Mouse (Mus musculus) CH12.LX (cell line): ENCODE measurements around the gene Hand2. TPM values are rescaled to one million over a fixed set of nuclear protein-coding genes. Genes with fewer than 3 reads are reported as not detected.

Source experiments
- DNase-seq: peaks from one replicate; pipeline ENCODE4 v3.0.0-alpha.2; 2013; ENCODE audit errors: extremely low read depth
- H3K27ac ChIP-seq: 2 replicates; pipeline ENCODE4 v1.5.1; 2012; ENCODE audit warnings: low read depth, mild to moderate bottlenecking, control low read depth, moderate library complexity; ENCODE audit not compliant: insufficient read depth
- H3K27me3 ChIP-seq: replicated peaks from 2 replicates; pipeline ENCODE3; 2012; ENCODE audit warnings: inconsistent platforms
- H3K36me3 ChIP-seq, 2 experiments: replicated peaks in 1 of 2; 2 replicates each; pipeline versions ENCODE3 to v1.6.1; 2012; ENCODE audit warnings: inconsistent platforms in 1 of 2, low read length in 1 of 2, mild to moderate bottlenecking in 1 of 2, mixed read lengths in 1 of 2, moderate library complexity in 1 of 2; ENCODE audit not compliant: control insufficient read depth in 1 of 2, insufficient read depth in 1 of 2
- H3K4me1 ChIP-seq, 2 experiments: 2 replicates each; pipeline ENCODE4 v1.6.1; 2012; ENCODE audit warnings: inconsistent platforms in 1 of 2, moderate library complexity in 1 of 2; ENCODE audit not compliant: insufficient read depth in 2 of 2, control insufficient read depth in 1 of 2
- H3K4me2 ChIP-seq: 2 replicates; pipeline ENCODE4 v1.6.1; 2012; ENCODE audit warnings: low read depth, mild to moderate bottlenecking, control low read depth; ENCODE audit not compliant: poor library complexity, insufficient read depth, severe bottlenecking
- H3K4me3 ChIP-seq, 3 experiments: fragments of 150-350 bp in 1 of 3; sonication (generic) in 1 of 3; replicated peaks in 1 of 3; 2 replicates each; pipeline versions ENCODE3 to v1.5.1; 2011 to 2012; ENCODE audit warnings: low read depth in 2 of 3, low read length in 2 of 3, mild to moderate bottlenecking in 2 of 3, moderate library complexity in 2 of 3, control low read depth in 1 of 3, improper control_type of control experiment in 1 of 3, inconsistent platforms in 1 of 3, mixed read lengths in 1 of 3; ENCODE audit not compliant: poor library complexity in 1 of 3
- H3K79me2 ChIP-seq: replicated peaks from 2 replicates; pipeline ENCODE4 v1.6.1; 2012; ENCODE audit warnings: mild to moderate bottlenecking, moderate library complexity; ENCODE audit not compliant: control insufficient read depth, poor library complexity, insufficient read depth, severe bottlenecking; ENCODE audit errors: extremely low read depth
- H3K9ac ChIP-seq: 2 replicates; pipeline ENCODE4 v1.6.1; 2012; ENCODE audit warnings: low read depth, mild to moderate bottlenecking, control low read depth, moderate library complexity; ENCODE audit not compliant: insufficient read depth
- H3K9me3 ChIP-seq: replicated peaks from 2 replicates; pipeline ENCODE3; 2012; ENCODE audit warnings: low read length, inconsistent platforms, mixed read lengths
- CTCF ChIP-seq, 2 experiments: IDR thresholded peaks in 1 of 2; conservative IDR thresholded peaks in 1 of 2; 2 replicates each; pipeline ENCODE4 v1.5.1; 2011 to 2012; ENCODE audit warnings: low read depth in 2 of 2, low read length in 2 of 2, improper control_type of control experiment in 1 of 2, inconsistent platforms in 1 of 2, mild to moderate bottlenecking in 1 of 2, moderate library complexity in 1 of 2
- E2F4 ChIP-seq: IDR thresholded peaks from 2 replicates; pipeline ENCODE4 v1.6.1; 2011; ENCODE audit warnings: low read depth, low read length, improper control_type of control experiment; ENCODE audit not compliant: insufficient replicate concordance
- EP300 ChIP-seq: IDR thresholded peaks from 2 replicates; pipeline ENCODE4 v1.6.1; 2011; ENCODE audit warnings: low read length, improper control_type of control experiment
- ETS1 ChIP-seq: conservative IDR thresholded peaks from 2 replicates; pipeline ENCODE4 v1.6.1; 2012; ENCODE audit warnings: low read depth, mild to moderate bottlenecking, inconsistent platforms, low read length, improper control_type of control experiment, moderate library complexity
- GABPA ChIP-seq: IDR thresholded peaks from 2 replicates; pipeline ENCODE4 v1.6.1; 2012; ENCODE audit warnings: low read depth, low read length, improper control_type of control experiment, inconsistent platforms; ENCODE audit not compliant: insufficient replicate concordance
- IRF4 ChIP-seq: IDR thresholded peaks from 2 replicates; pipeline ENCODE4 v1.6.1; 2014; ENCODE audit warnings: low read depth, mild to moderate bottlenecking, inconsistent platforms, low read length, improper control_type of control experiment
- JUND ChIP-seq: conservative IDR thresholded peaks from 2 replicates; pipeline ENCODE4 v1.6.1; 2011; ENCODE audit warnings: low read depth, low read length, improper control_type of control experiment
- MAZ ChIP-seq: IDR thresholded peaks from 2 replicates; pipeline ENCODE4 v1.6.1; 2012; ENCODE audit warnings: low read depth, mild to moderate bottlenecking, inconsistent platforms, low read length, improper control_type of control experiment, moderate library complexity
- MXI1 ChIP-seq: IDR thresholded peaks from 2 replicates; pipeline ENCODE4 v1.6.1; 2011; ENCODE audit warnings: mild to moderate bottlenecking, low read depth, low read length, improper control_type of control experiment
- PAX5 ChIP-seq: IDR thresholded peaks from 2 replicates; pipeline ENCODE4 v1.6.1; 2012; ENCODE audit warnings: low read length, inconsistent platforms, mixed read lengths
- POLR2A ChIP-seq: IDR thresholded peaks from 2 replicates; pipeline ENCODE4 v1.6.1; 2011; ENCODE audit warnings: low read depth, mild to moderate bottlenecking, improper control_type of control experiment, low read length
- POLR2AphosphoS2 ChIP-seq: IDR thresholded peaks from 2 replicates; pipeline ENCODE4 v1.6.1; 2011; ENCODE audit warnings: low read depth, low read length, improper control_type of control experiment
- RCOR1 ChIP-seq: conservative IDR thresholded peaks from 2 replicates; pipeline ENCODE4 v1.6.1; 2012; ENCODE audit warnings: low read depth, mild to moderate bottlenecking, inconsistent platforms, low read length, improper control_type of control experiment
- SMC3 ChIP-seq: IDR thresholded peaks from 2 replicates; pipeline ENCODE4 v1.6.1; 2011; ENCODE audit warnings: low read depth, low read length, improper control_type of control experiment
- TBP ChIP-seq: conservative IDR thresholded peaks from 2 replicates; pipeline ENCODE4 v1.6.1; 2011; ENCODE audit warnings: low read depth, low read length, improper control_type of control experiment
- UBTF ChIP-seq: IDR thresholded peaks from 2 replicates; pipeline ENCODE4 v1.6.1; 2012; ENCODE audit warnings: low read depth, mild to moderate bottlenecking, inconsistent platforms, low read length, improper control_type of control experiment, moderate library complexity
- ZNF384 ChIP-seq: IDR thresholded peaks from 2 replicates; pipeline ENCODE4 v1.6.1; 2012; ENCODE audit warnings: low read depth, low read length, improper control_type of control experiment, inconsistent platforms
- dilution Hi-C: fragments of 300-500 bp; cut with MboI; formaldehyde crosslinking; loops from 2 replicates; pipeline ENCODE4 v1.14.3; 2020; ENCODE audit warnings: low sequenced_read_pairs; ENCODE audit not compliant: extremely low pct_unique_long_range_greater_than_20kb, extremely low pct_ligation_motif_present
- in situ Hi-C: fragments of 300-500 bp; cut with MboI; formaldehyde crosslinking; loops from 3 replicates; pipeline ENCODE4 v1.14.3; 2019; ENCODE audit warnings: low sequenced_read_pairs, low pct_ligation_motif_present, low pct_unique_long_range_greater_than_20kb, mixed read lengths
- polyA plus RNA-seq: library from polyadenylated mRNA; unstranded; fragments of >175 nt; gene quantifications from 2 replicates; pipeline ENCODE4 v1.2.1, GENCODE M21; 2012; ENCODE audit warnings: low read depth; ENCODE audit not compliant: insufficient read length
- total RNA-seq, 2 experiments: library from RNA; depleted of rRNA; stranded (reverse); fragments of 300-350 nt in 1 of 2; fragments of >200 nt in 1 of 2; gene quantifications; 2 replicates each; pipeline ENCODE4 v1.2.3; 2012 to 2014

Gene Hand2
- total and polyA plus RNA-seq, 3 experiments: not detected

GRCm38 (mm10) chr8:57339711-57340650 is 19.2 kb downstream of the Hand2 start:
- Histone ChIP-seq H3K4me2 (no peak overlapping the region), H3K27ac (no peak overlapping the region), H3K79me2 (no peaks in the 10 kb centered on the region), H3K9ac (no peak overlapping the region), H3K27me3 (no peaks in the 10 kb centered on the region), H3K4me3 (no peak overlapping the region), H3K4me1 (peaks cover 0 to 14% of the 10 kb centered on the region in 2 experiments; a peak in 2 of 4 replicates), H3K9me3 (no peaks in the 10 kb centered on the region), H3K36me3 (no peaks in the 10 kb centered on the region)
- no peak for TF ChIP-seq GABPA
- no peak for TF ChIP-seq JUND
- TF ChIP-seq PAX5: no peak
- no peak for TF ChIP-seq ZNF384
- no peak for TF ChIP-seq E2F4
- TF ChIP-seq RCOR1: no peak
- TF ChIP-seq CTCF (conservative IDR thresholded peaks at IDR 0.05 in 1 of 2, IDR thresholded peaks at IDR 0.05 in 1 of 2; ENCODE audit: low read depth in 2 of 2, low read length in 2 of 2): no peak
- TF ChIP-seq EP300: no peak
- TF ChIP-seq POLR2AphosphoS2: no peak
- TF ChIP-seq POLR2A: no peak
- no peak for TF ChIP-seq IRF4
- no peak for TF ChIP-seq TBP
- no peak for TF ChIP-seq MXI1
- TF ChIP-seq UBTF: no peak
- DNase-seq: no peak
- dilution Hi-C loops (no loop called here), in situ Hi-C loops (no loop called here)

- dilution Hi-C loops (no loop called here), in situ Hi-C loops (no loop called here)
- no peak for DNase-seq
- no peaks in the 10 kb centered on the region for H3K36me3 ChIP-seq
- H3K9me3 ChIP-seq: no peaks in the 10 kb centered on the region
- no peaks in the 10 kb centered on the region for H3K27me3 ChIP-seq
- no peak overlapping the region for H3K4me2 ChIP-seq
- no peak overlapping the region for H3K27ac ChIP-seq
- TF ChIP-seq MAZ: no peak
- TF ChIP-seq ETS1: no peak
- TF ChIP-seq SMC3: no peak
- H3K4me3 ChIP-seq: no peak overlapping the region
- no peaks in the 10 kb centered on the region for H3K79me2 ChIP-seq
- no peak overlapping the region for H3K9ac ChIP-seq
- peaks cover 0 to 22% of the 10 kb centered on the region in 2 experiments; a peak in 2 of 4 replicates for H3K4me1 ChIP-seq
These were observed 20.2 kb downstream of the Hand2 start for GRCm38 (mm10) chr8:57340840-57341540.
